In genomic region chr4:140915235-140915634, GRCm38 (mm10) we compare ENCODE assay signal across 13 mouse cellular contexts. TPM values are rescaled to one million over a fixed set of nuclear protein-coding genes. Genes with fewer than 3 reads are reported as not detected.
DNase-seq lines count a peak whose midpoint lies in the region; ATAC-seq and TF ChIP-seq lines count a peak whose summit lies in the region.
"Had no signal": no experiment of that assay in that cellular context is flagged by ENCODE, and none has a peak within 500 bp of the region (broad histone marks: within the 10 kb centered on the region; RNA-seq: fewer than 3 reads in every experiment).

No protein-coding gene starts in this region.

- H3K27me3 ChIP-seq in intestine, embryonic 16.5 days (replicated peaks; ENCODE audit: control insufficient read depth, insufficient read depth, low read length), result no peaks in the 10 kb centered on the region

- no peak overlapping the region for H3K9ac ChIP-seq in intestine, embryonic 16.5 days (ENCODE audit: low read depth, low read length)
- H3K9ac ChIP-seq: liver, embryonic 13.5 days had no signal

- no peaks in the 10 kb centered on the region for H3K36me3 ChIP-seq in intestine, embryonic 16.5 days (ENCODE audit: control insufficient read depth, insufficient read depth, low read length)
- H3K36me3 ChIP-seq: liver, embryonic 13.5 days had no signal

- H3K27ac ChIP-seq in left cerebral cortex, adult 2 months, result peak overlapping the region; percentile 66
- H3K27ac ChIP-seq in intestine, embryonic 16.5 days (ENCODE audit: low read length), result 0 out of 2 replicates have a peak overlapping the region, but pooled peaks have one; percentile 45
- H3K27ac ChIP-seq: liver, embryonic 13.5 days; stomach, postnatal 0 days had no signal

- DNase-seq in gastrocnemius, postnatal 10 days, result peak; percentile 4
- DNase-seq in gastrocnemius, postnatal 36 days, result no peak
- DNase-seq in left cerebral cortex, adult 2 months (ENCODE audit: extremely low spot score in 1 of 2, low spot score in 2 of 2), result no peak
- no peak for DNase-seq in left cerebral cortex, postnatal 14 days (ENCODE audit: low spot score in 2 of 2)
- peak; percentile 1 for DNase-seq in thymus, postnatal 14 days
- no peak for DNase-seq in thymus, postnatal 36 days
- no peak for DNase-seq in lung, postnatal 14 days
- DNase-seq: liver, embryonic 13.5 days had no signal

- no peak overlapping the region for H3K4me3 ChIP-seq in left cerebral cortex, adult 2 months
- no peak overlapping the region for H3K4me3 ChIP-seq in intestine, embryonic 16.5 days (ENCODE audit: low read length)
- H3K4me3 ChIP-seq: erythroblast, embryonic 14.5 days; liver, embryonic 13.5 days; megakaryocyte, embryonic 14.5 days had no signal

- 68% methylated on average over 3 of the region's 3 CpGs for WGBS in intestine, embryonic 16.5 days

- no peak for TF ChIP-seq CTCF in left cerebral cortex, adult 2 months (IDR thresholded peaks at IDR 0.05)

- ATAC-seq in intestine, embryonic 16.5 days, result peak; percentile 32; the same call in 1 of the 2 replicates
- ATAC-seq: lung, postnatal 0 days had no signal

- H3K9me3 ChIP-seq in intestine, embryonic 16.5 days (ENCODE audit: control insufficient read depth, low read length), result no peaks in the 10 kb centered on the region
- H3K9me3 ChIP-seq: liver, embryonic 13.5 days; megakaryocyte, embryonic 14.5 days had no signal

- no peak overlapping the region for H3K4me2 ChIP-seq in intestine, embryonic 16.5 days (ENCODE audit: low read depth, low read length)
- H3K4me2 ChIP-seq: liver, embryonic 13.5 days had no signal

- intact Hi-C loops in gastrocnemius, postnatal 36 days (cut with DNase I), result no loop called here
- intact Hi-C loops in left cerebral cortex, adult 2 months (cut with DNase I), result no loop called here
- intact Hi-C loops in left cerebral cortex, postnatal 14 days (cut with DNase I), result no loop called here

- H3K4me1 ChIP-seq in intestine, embryonic 16.5 days (ENCODE audit: control insufficient read depth, insufficient read depth, low read length), result no peaks in the 10 kb centered on the region

RNA-seq across cellular contexts. Expression of gene Padi2, which starts 9.1 kb away (rescaled TPM):
- 100 to 1,000 TPM in 1 of 2 experiments, 10 to 100 TPM in 1; 96.8 to 105 TPM for total RNA-seq in gastrocnemius, postnatal 10 days (2021)
- total RNA-seq in gastrocnemius, postnatal 36 days (2021), result 100 to 1,000 TPM; 105 to 170 TPM
- total RNA-seq in left cerebral cortex, adult 2 months (2021), result 10 to 100 TPM; 10.2 to 11.6 TPM
- total RNA-seq in left cerebral cortex, postnatal 14 days (2021), result 1 to 10 TPM; 5.7 to 8.1 TPM
- polyA plus RNA-seq in intestine, embryonic 16.5 days (2015; fragmentation: Nextera tagmentation; extraction: Ambion mirVana), result 3.0 and 3.5 TPM in 2 replicates

RNA-seq across cellular contexts. Expression of gene Sdhb, which starts 45.8 kb away (rescaled TPM):
- 100 to 1,000 TPM; 406 to 464 TPM for total RNA-seq in gastrocnemius, postnatal 10 days (2021)
- 100 to 1,000 TPM; 568 to 650 TPM for total RNA-seq in gastrocnemius, postnatal 36 days (2021)
- 100 to 1,000 TPM; 170 to 178 TPM for total RNA-seq in left cerebral cortex, adult 2 months (2021)
- 100 to 1,000 TPM; 196 to 202 TPM for total RNA-seq in left cerebral cortex, postnatal 14 days (2021)
- polyA plus RNA-seq in intestine, embryonic 16.5 days (2015; fragmentation: Nextera tagmentation; extraction: Ambion mirVana), result 671 and 689 TPM in 2 replicates

Comparison
In these comparisons a context has a peak if more than half of its experiments do, and no peak if none do; other contexts are left out.
1. DNase-seq: peak in gastrocnemius, postnatal 10 days (single experiment) and thymus, postnatal 14 days (single experiment); none in gastrocnemius, postnatal 36 days (0 of 2), left cerebral cortex, adult 2 months (0 of 2), left cerebral cortex, postnatal 14 days (0 of 2), thymus, postnatal 36 days (0 of 2) and lung, postnatal 14 days (single experiment).
2. RNA of gene Padi2, which starts 9.1 kb away (total RNA-seq): 105 to 170 TPM in gastrocnemius, postnatal 36 days and 96.8 to 105 TPM in gastrocnemius, postnatal 10 days; 10.2 to 11.6 TPM in left cerebral cortex, adult 2 months and 5.7 to 8.1 TPM in left cerebral cortex, postnatal 14 days; every median in the first group is over 4 times any median in the second.